Mouse (Mus musculus): ENCODE measurements around the gene Tubgcp4. TPM values are rescaled to one million over a fixed set of nuclear protein-coding genes. Genes with fewer than 3 reads are reported as not detected.
"Not testable (repeated sequence)": the region's sequence is repeated elsewhere in the genome, so short reads cannot be mapped to it uniquely, and the experiment has no call there.

The Tubgcp4 gene
- 82.1 and 87.5 TPM in 2 replicates for polyA plus RNA-seq (2016; fragmentation: Nextera tagmentation; extraction: Ambion mirVana)

DNA sequence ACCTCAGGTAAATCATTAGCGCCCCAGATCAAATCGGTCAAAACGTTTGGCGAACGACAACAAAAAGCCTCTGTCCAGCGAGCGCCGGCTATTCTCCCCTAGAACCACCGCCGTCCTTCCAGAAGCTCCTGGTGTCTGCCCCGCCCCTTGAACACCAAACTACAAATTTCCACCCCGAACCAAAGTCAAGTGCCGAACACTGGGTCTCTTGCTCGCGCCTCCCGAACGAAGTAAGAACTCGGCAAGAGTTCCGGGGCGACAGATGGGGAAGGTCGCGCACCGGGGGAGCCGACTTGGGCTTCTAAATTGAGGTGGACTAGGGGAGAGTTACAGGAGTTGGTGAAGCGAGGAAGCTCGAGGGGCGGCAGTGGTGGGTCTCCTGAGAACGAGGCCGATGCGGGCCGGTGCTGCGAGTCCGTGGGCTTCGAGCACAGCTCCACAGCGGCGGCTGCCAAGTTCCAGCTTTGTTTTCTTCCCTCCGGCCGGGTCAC lies at the start of gene Tubgcp4:
Gene Tubgcp4, plus strand, starts transcription at position 174 of the 491 bp plus-strand sequence.
- WGBS = under 1% methylated on average over 38 of the region's 38 CpGs
- peaks cover 26% of the 10 kb centered on the region for H3K4me1 ChIP-seq
- H3K36me3 ChIP-seq (replicated peaks) = peaks cover 49% of the 10 kb centered on the region
- peak within 1 kb of the TSS; percentile 82 for H3K4me3 ChIP-seq
- peak within 1 kb of the TSS; percentile 88 for H3K27ac ChIP-seq (replicated peaks)
- no peaks in the 10 kb centered on the region for H3K9me3 ChIP-seq
- no peaks in the 10 kb centered on the region for H3K27me3 ChIP-seq (replicated peaks; ENCODE audit: low read depth, poor library complexity, severe bottlenecking)
- no peak for DNase-seq (ENCODE audit: low spot score)

DNA sequence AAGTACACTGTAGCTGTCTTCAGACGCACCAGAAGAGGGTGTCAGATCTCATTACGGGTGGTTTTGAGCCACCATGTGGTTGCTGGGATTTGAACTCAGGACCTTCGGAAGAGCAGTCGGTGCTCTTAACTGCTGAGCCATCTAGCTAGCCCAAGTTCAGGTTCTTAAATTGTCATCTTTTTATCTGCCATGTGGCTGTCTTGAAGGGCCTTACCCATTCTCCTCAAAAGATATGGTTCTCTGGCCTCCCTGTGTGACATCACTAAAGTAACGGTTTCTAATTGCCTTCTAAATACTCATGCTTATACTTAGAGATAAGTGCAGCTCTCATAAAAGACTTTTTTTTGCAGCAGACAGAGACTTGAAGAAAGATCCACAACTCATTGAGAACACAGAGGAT lies 44.2 kb upstream of the Tubgcp4 start:
- WGBS = 94% methylated on average over 5 of the region's 5 CpGs
- H3K4me1 ChIP-seq; DNase-seq (ENCODE audit: low spot score): not testable (repeated sequence)

DNA sequence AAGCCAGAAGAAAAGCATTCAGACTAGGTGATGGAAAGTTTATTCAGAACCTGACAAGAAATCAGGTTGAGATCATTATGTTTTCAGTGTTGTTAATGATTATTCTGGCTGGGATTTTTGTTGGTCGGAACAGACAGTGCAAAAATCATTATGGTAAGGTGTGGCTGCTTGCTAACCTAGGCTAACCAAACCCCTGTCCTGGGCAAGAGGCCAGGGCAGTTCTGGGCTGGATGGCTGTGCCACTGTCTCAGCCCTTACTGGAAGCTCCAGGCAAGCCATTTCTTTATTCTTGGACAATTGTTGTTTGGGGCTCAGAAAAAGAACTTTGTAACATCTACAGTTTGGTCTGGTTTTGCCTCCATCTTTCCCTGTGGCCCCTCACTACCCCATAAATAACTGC lies 42.9 kb upstream of the Tubgcp4 start:
- DNase-seq (ENCODE audit: low spot score) = no peak
- Histone ChIP-seq H3K9me3 (no peaks in the 10 kb centered on the region), H3K4me3 (no peak overlapping the region), H3K27ac (replicated peaks) (no peak overlapping the region), H3K27me3 (replicated peaks; ENCODE audit: low read depth, poor library complexity, severe bottlenecking) (no peaks in the 10 kb centered on the region), H3K4me1 (no peaks in the 10 kb centered on the region), H3K36me3 (replicated peaks) (no peaks in the 10 kb centered on the region)
- 80% methylated on average over 1 of the region's 1 CpGs for WGBS

More for the DNA sequence above, 44.2 kb upstream of the Tubgcp4 start:
- not testable (repeated sequence) for H3K4me3 ChIP-seq; H3K36me3 ChIP-seq (replicated peaks); H3K9me3 ChIP-seq; H3K27ac ChIP-seq (replicated peaks); H3K27me3 ChIP-seq (replicated peaks; ENCODE audit: low read depth, poor library complexity, severe bottlenecking)

DNA sequence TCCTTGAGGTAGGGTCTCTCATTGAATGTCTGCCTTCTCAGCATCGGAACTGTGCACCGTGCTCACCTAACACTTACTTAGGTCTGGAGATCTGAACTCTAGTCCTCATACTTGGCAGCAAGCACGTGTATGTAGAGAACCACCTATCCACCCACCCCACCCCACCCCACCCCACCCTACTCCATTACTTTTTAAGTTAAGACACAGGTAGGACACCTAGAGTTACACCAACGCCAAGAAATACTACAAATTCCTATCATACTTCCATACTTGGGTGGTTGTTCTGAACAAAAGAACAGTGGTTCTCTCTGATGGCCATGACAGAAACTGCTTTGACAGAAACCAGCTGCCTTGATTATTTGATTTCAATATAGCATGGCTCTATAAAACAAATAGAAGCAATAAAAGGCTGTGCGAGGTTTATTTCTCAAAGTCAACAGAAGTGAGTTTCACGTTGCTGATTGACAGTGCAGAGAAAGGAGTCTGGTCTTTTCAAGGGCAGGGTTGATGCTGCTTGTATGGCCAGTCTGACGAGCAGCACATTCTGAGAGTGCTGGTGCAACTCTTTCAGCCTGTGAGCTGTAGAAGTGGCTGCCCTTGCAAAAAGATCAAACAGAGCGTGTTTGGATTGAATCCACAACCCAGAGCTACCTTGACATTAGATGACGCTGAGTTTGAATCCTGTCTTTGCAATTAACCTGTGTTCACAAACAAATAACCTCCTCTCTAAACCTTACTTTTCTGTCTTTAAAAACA lies 41.4 kb upstream of the Tubgcp4 start:
- Histone ChIP-seq H3K4me3 (no peak overlapping the region), H3K4me1 (no peaks in the 10 kb centered on the region), H3K36me3 (replicated peaks) (no peaks in the 10 kb centered on the region), H3K27me3 (replicated peaks; ENCODE audit: low read depth, poor library complexity, severe bottlenecking) (no peaks in the 10 kb centered on the region), H3K27ac (replicated peaks) (no peak overlapping the region), H3K9me3 (no peaks in the 10 kb centered on the region)
- 75% methylated on average over 9 of the region's 9 CpGs for WGBS
- DNase-seq (ENCODE audit: low spot score) = no peak

DNA sequence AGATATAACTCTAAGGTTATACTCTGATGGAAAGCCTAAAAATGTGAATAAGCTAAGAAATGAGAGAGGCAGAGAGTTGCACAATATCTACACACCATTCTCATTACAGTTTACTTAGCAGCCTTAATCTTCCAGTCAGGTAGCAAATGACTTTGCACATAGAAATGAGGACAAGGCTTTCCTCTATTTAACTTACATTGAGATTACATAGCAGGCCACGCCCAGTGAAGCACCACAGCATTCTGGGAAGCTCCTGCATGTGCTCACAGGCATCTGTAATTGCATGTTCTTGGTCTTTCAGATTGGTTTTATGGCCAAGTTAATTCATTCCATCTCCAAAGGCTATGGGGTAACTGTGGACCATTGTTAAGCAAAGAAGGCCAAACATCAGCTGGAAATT lies 37.6 kb upstream of the Tubgcp4 start:
- no peak overlapping the region for H3K27ac ChIP-seq (replicated peaks)
- WGBS = 72% methylated on average over 1 of the region's 1 CpGs
- peaks cover 11% of the 10 kb centered on the region for H3K36me3 ChIP-seq (replicated peaks)
- DNase-seq (ENCODE audit: low spot score) = no peak
- H3K4me1 ChIP-seq = no peaks in the 10 kb centered on the region
- no peak overlapping the region for H3K4me3 ChIP-seq
- H3K9me3 ChIP-seq = no peaks in the 10 kb centered on the region
- H3K27me3 ChIP-seq (replicated peaks; ENCODE audit: low read depth, poor library complexity, severe bottlenecking) = no peaks in the 10 kb centered on the region

DNA sequence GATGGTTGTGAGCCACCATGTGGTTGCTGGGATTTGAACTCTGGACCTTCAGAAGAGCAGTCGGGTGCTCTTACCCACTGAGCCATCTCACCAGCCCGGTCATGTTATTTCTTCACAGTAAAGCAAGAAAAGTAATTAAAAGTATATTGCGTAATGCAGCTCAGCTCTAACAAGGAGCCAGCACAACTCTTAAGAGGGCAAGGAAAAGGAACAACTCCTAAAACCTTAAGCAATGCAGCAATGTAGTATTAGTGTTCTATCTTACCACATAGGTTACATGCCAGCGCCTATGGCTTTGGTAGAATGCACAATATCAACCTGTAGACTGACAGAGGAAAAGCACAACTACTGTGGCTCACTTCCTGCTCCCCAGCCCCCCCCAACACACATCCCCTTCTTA lies 33.1 kb upstream of the Tubgcp4 start:
- peaks cover 31% of the 10 kb centered on the region for H3K36me3 ChIP-seq (replicated peaks)
- peaks cover 24% of the 10 kb centered on the region for H3K4me1 ChIP-seq
- no peak for DNase-seq (ENCODE audit: low spot score)
- no peaks in the 10 kb centered on the region for H3K27me3 ChIP-seq (replicated peaks; ENCODE audit: low read depth, poor library complexity, severe bottlenecking)
- no peak overlapping the region for H3K27ac ChIP-seq (replicated peaks)
- peaks cover 15% of the 10 kb centered on the region for H3K9me3 ChIP-seq
- 94% methylated on average over 4 of the region's 4 CpGs for WGBS
- no peak overlapping the region for H3K4me3 ChIP-seq

DNA sequence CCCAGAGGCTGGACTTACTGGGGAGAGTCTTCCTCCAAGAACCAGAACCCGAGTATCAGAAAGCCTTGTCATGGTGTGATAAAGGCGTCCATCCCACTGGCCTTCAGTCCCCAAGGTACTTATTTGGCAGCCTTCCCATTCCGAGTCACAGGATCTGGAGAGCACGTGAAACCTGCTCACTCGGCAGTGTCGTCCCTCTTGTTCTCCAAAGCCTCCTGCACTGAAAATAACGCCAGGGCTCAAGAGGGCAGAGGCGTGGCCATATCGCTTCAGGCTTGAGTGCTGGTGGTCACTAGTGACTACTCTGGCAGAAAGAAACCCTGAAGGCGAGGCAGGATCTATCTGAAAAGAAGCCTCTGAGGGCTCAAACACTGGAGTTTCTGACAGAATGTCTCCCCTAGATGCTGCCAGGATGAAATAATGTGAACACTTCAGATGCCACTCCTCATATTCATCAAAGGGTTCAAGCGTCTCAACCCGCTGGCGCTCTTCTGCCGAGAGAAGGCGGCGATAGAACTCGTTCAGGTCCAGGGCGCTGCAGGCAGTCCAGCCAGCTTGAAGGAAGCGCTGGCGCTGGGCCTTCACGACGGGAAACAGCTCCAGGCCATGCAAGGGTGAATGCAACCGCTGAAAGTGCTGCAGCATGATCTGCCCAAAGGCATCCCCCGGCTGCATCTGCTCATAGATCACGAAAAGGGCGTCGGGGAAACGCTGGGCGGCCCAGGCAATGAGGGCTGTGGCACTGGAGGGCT lies 31.0 kb upstream of the Tubgcp4 start:
- DNase-seq (ENCODE audit: low spot score) = no peak
- peaks cover 42% of the 10 kb centered on the region for H3K36me3 ChIP-seq (replicated peaks)
- peaks cover 24% of the 10 kb centered on the region for H3K4me1 ChIP-seq
- no peaks in the 10 kb centered on the region for H3K27me3 ChIP-seq (replicated peaks; ENCODE audit: low read depth, poor library complexity, severe bottlenecking)
- peak overlapping the region; percentile 97 for H3K27ac ChIP-seq (replicated peaks)
- peaks cover 15% of the 10 kb centered on the region for H3K9me3 ChIP-seq
- peak overlapping the region; percentile 65 for H3K4me3 ChIP-seq
- WGBS = 60% methylated on average over 29 of the region's 29 CpGs

DNA sequence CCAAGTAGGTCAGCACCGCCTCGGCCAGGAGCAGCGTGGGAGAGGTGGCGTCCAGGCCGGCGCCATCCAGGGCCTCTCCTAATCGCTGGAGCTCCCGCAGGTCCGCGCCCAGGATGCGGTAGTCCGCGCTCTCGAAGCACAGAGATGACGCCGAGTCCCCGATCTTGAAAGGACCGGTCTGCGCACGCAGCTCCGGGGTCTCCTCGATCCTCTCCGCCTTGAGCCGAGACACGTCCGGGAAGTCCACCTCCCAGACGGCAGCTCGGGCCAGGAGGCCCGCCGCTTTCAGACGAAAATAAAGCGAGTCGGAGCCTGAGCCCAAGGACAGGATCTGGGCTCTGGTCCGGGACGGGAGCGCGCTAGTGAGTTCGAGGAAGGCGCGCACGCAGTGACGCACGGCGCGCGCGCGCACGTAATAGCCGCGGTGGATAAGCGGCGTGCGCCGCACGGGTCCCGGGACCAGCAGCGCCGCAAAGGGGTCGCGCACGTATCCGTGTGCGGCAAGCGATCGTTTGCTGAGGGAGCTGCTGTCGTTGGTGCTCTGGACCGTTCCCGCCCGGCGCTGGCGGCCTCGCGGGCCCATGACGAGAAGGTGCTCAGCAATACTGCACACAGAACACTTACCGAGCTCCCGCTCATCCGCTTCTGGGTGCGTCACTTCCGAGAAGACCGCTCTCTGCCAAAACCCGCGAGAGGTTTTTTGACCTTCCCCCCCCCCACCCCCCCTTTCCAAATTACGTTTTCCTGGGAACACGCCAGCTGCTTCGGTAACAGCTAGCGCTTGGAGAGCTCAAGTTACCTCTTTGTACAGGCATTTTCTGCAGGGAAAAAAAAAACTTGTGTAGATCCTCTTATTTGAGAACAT lies 30.2 kb upstream of the Tubgcp4 start, which contains the start of the genes Adal and Lcmt2:
Gene Adal, plus strand, starts transcription at position 411 of the 865 bp plus-strand sequence.
Gene Lcmt2, minus strand, starts transcription at position 636 of the 865 bp plus-strand sequence.
- Histone ChIP-seq H3K36me3 (replicated peaks) (peaks cover 47% of the 10 kb centered on the region), H3K9me3 (peaks cover 15% of the 10 kb centered on the region)
- under 1% methylated on average over 87 of the region's 87 CpGs for WGBS

DNA sequence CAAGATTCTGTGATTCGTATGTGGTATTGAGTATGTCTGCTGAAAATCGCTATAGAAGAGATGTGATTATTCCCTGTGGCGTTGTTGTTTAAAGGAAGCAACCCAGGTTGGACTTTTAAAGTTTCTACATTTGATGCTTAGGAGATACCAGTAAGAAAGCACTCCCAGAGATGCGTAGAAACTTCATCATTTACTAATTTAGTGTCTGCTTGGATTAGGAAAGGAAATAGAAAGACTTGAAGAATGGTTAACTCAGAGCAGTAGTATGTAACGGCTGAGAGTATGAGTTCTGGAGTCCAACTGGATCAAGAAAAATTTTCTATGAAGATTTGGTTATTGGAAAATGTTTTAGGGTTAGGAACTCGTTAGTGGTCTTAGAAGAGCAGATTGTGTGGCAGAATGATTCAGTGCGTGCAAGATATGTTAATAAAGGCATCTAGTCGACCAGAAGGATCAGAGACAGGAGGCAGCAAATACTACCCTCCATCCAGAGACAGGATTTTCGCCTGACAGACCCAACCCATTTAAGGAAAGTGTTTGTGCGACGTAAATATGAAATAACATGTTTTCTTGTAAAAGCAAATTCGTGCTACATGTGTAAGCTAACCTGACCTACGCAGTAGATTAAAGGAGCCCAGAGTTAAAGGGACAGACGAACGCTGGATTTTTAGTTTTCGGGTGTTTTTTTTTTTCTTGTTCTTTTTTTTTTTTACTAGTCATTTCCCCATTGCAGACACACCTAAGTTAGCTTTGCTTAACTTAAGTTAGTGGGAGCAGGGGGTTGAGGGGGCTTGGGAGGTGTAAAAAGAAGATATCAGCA lies 29.0 kb upstream of the Tubgcp4 start:
- peaks cover 55% of the 10 kb centered on the region for H3K36me3 ChIP-seq (replicated peaks)
- peaks cover 15% of the 10 kb centered on the region for H3K9me3 ChIP-seq
- peak overlapping the region; percentile 97 for H3K27ac ChIP-seq (replicated peaks)
- WGBS = 81% methylated on average over 16 of the region's 16 CpGs
- H3K4me3 ChIP-seq = peak overlapping the region; percentile 65
- no peak for DNase-seq (ENCODE audit: low spot score)
- H3K4me1 ChIP-seq = peaks cover 24% of the 10 kb centered on the region
- no peaks in the 10 kb centered on the region for H3K27me3 ChIP-seq (replicated peaks; ENCODE audit: low read depth, poor library complexity, severe bottlenecking)

More for the DNA sequence above, 30.2 kb upstream of the Tubgcp4 start, which contains the start of the genes Adal and Lcmt2:
- Histone ChIP-seq H3K4me3 (peak within 1 kb of the TSS; percentile 65), H3K27me3 (replicated peaks; ENCODE audit: low read depth, poor library complexity, severe bottlenecking) (no peaks in the 10 kb centered on the region), H3K4me1 (peaks cover 24% of the 10 kb centered on the region), H3K27ac (replicated peaks) (peak within 1 kb of the TSS; percentile 97)
- peak; percentile 93 for DNase-seq (ENCODE audit: low spot score)

DNA sequence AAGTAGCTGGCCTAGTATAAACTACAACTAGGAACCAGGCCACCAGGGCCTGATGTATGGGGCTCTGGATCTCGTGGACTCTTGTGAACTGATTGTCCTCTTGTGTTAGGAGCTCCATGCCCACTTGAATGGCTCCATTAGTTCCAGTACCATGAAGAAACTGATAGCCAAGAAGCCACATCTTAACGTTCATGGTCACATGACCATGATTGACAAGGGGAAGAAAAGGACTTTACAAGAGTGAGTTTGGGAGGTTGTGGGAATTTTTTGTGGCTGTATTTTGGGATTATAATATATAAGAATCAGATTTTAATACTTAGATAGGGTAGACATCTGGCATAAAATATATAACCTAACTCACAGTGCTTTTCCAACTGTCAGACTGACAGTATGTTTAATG lies 28.0 kb upstream of the Tubgcp4 start:
- no peaks in the 10 kb centered on the region for H3K27me3 ChIP-seq (replicated peaks; ENCODE audit: low read depth, poor library complexity, severe bottlenecking)
- peaks cover 24% of the 10 kb centered on the region for H3K4me1 ChIP-seq
- WGBS = 77% methylated on average over 2 of the region's 2 CpGs
- no peak overlapping the region for H3K27ac ChIP-seq (replicated peaks)
- DNase-seq (ENCODE audit: low spot score) = no peak
- H3K9me3 ChIP-seq = peaks cover 15% of the 10 kb centered on the region
- peaks cover 54% of the 10 kb centered on the region for H3K36me3 ChIP-seq (replicated peaks)
- no peak overlapping the region for H3K4me3 ChIP-seq

DNA sequence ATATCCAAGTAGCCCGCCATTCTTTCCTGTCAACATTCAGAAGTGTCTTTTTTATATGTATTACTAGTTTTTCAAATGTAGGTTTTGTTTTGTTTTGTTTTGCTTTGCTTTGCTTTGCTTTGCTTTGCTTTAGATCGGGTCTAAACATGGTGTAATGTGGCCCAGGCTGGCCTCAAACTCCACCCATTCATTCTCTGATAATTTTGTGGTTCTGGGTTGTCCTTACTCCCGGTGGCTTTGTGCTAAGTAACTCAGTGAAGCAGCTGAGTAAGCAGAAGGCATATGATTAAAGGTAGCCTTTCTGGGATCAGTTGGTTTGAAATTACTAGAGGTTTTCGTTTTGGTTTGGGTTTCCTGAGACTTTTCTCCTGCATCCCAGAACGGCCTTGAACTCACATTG lies 20.8 kb upstream of the Tubgcp4 start:
- Histone ChIP-seq H3K27me3 (replicated peaks; ENCODE audit: low read depth, poor library complexity, severe bottlenecking) (no peaks in the 10 kb centered on the region), H3K27ac (replicated peaks) (no peak overlapping the region), H3K36me3 (replicated peaks) (peaks cover 64% of the 10 kb centered on the region), H3K9me3 (no peaks in the 10 kb centered on the region), H3K4me1 (no peaks in the 10 kb centered on the region), H3K4me3 (no peak overlapping the region)
- DNase-seq (ENCODE audit: low spot score) = no peak
- WGBS = 86% methylated on average over 5 of the region's 5 CpGs

Data from embryonic facial prominence, embryonic 10.5 days (tissue).